Mouse (Mus musculus) urinary bladder, postnatal 25 days (tissue): ENCODE data around the gene Runx1.

Experiments
- DNase-seq: peaks from one replicate; pipeline ENCODE4 v3.0.0; 2022; ENCODE audit warnings: low spot score

Gene Runx1

GRCm38 (mm10) chr16:92609006-92609716, 216.8 kb downstream of the Runx1 start:
- DNase-seq, result no peak

GRCm38 (mm10) chr16:92608180-92608960, 217.6 kb downstream of the Runx1 start:
- DNase-seq, result no peak

- DNase-seq, result no peak
Measured at GRCm38 (mm10) chr16:92606491-92606965, 219.4 kb downstream of the Runx1 start.

- no peak for DNase-seq
Measured at GRCm38 (mm10) chr16:92605606-92606490, 220.1 kb downstream of the Runx1 start.

- no peak for DNase-seq
Measured at GRCm38 (mm10) chr16:92602504-92602903, 223.4 kb downstream of the Runx1 start.

- no peak for DNase-seq
Measured at GRCm38 (mm10) chr16:92601270-92601826, 224.6 kb downstream of the Runx1 start.

- no peak for DNase-seq
Measured at GRCm38 (mm10) chr16:92599451-92599850, 226.5 kb downstream of the Runx1 start.

GRCm38 (mm10) chr16:92597655-92598054, 228.3 kb downstream of the Runx1 start:
- no peak for DNase-seq

- DNase-seq, result no peak
Measured at GRCm38 (mm10) chr16:92592207-92592606, 233.7 kb downstream of the Runx1 start.

GRCm38 (mm10) chr16:92591783-92592182, 234.2 kb downstream of the Runx1 start:
- DNase-seq, result no peak

- no peak for DNase-seq
Measured at GRCm38 (mm10) chr16:92587836-92588235, 238.1 kb downstream of the Runx1 start.

- DNase-seq, result no peak
Measured at GRCm38 (mm10) chr16:92581767-92582166, 244.2 kb downstream of the Runx1 start.

- no peak for DNase-seq
Measured at GRCm38 (mm10) chr16:92580981-92581380, 245.0 kb downstream of the Runx1 start.

- no peak for DNase-seq
Measured at GRCm38 (mm10) chr16:92578915-92579653, 246.9 kb downstream of the Runx1 start.

GRCm38 (mm10) chr16:92577381-92577780, 248.6 kb downstream of the Runx1 start:
- no peak for DNase-seq

- no peak for DNase-seq
Measured at GRCm38 (mm10) chr16:92575792-92576191, 250.2 kb downstream of the Runx1 start.

- no peak for DNase-seq
Measured at GRCm38 (mm10) chr16:92573193-92573592, 252.8 kb downstream of the Runx1 start.

GRCm38 (mm10) chr16:92571246-92571645, 254.7 kb downstream of the Runx1 start:
- no peak for DNase-seq

- DNase-seq, result no peak
Measured at GRCm38 (mm10) chr16:92566146-92566545, 259.8 kb downstream of the Runx1 start.

GRCm38 (mm10) chr16:92565708-92566107, 260.2 kb downstream of the Runx1 start:
- DNase-seq, result peak; percentile 84

- DNase-seq, result no peak
Measured at GRCm38 (mm10) chr16:92565291-92565690, 260.7 kb downstream of the Runx1 start.
